Mouse (Mus musculus) kidney, adult 18-20 months (tissue): ENCODE data around the gene Pik3r2.

Source experiments
- DNase-seq: peaks from one replicate; pipeline ENCODE4 v3.0.0; 2021

Pik3r2 gene

GRCm38 (mm10) chr8:70755661-70756475 is 20.6 kb downstream of the Pik3r2 start:
- DNase-seq = no peak

GRCm38 (mm10) chr8:70754871-70755660 is 21.4 kb downstream of the Pik3r2 start:
- no peak for DNase-seq

GRCm38 (mm10) chr8:70754043-70754870 is 22.3 kb downstream of the Pik3r2 start, which contains the start of gene Rab3a:
TSS of gene Rab3a (plus strand) at chr8:70754679.
- DNase-seq = peak; percentile 94

- peak; percentile 87 for DNase-seq
Observed at GRCm38 (mm10) chr8:70753151-70753550, 23.4 kb downstream of the Pik3r2 start.

GRCm38 (mm10) chr8:70752000-70752764 is 24.3 kb downstream of the Pik3r2 start:
- peak; percentile 90 for DNase-seq

GRCm38 (mm10) chr8:70750128-70750680 is 26.3 kb downstream of the Pik3r2 start:
- DNase-seq = no peak

GRCm38 (mm10) chr8:70749097-70749674 is 27.3 kb downstream of the Pik3r2 start:
- DNase-seq = no peak

- DNase-seq = no peak
Observed at GRCm38 (mm10) chr8:70748246-70749096, 28.0 kb downstream of the Pik3r2 start.

- no peak for DNase-seq
Observed at GRCm38 (mm10) chr8:70747211-70747890, 29.2 kb downstream of the Pik3r2 start.

- no peak for DNase-seq
Observed at GRCm38 (mm10) chr8:70746676-70747075, 29.8 kb downstream of the Pik3r2 start.

GRCm38 (mm10) chr8:70745691-70746220 is 30.8 kb downstream of the Pik3r2 start:
- no peak for DNase-seq

GRCm38 (mm10) chr8:70744806-70745205 is 31.7 kb downstream of the Pik3r2 start:
- DNase-seq = peak; percentile 13

GRCm38 (mm10) chr8:70743656-70744590 is 32.6 kb downstream of the Pik3r2 start:
- peak; percentile 85 for DNase-seq

- DNase-seq = peak; percentile 33
Observed at GRCm38 (mm10) chr8:70742981-70743655, 33.4 kb downstream of the Pik3r2 start.

GRCm38 (mm10) chr8:70742176-70742575 is 34.3 kb downstream of the Pik3r2 start:
- no peak for DNase-seq

- no peak for DNase-seq
Observed at GRCm38 (mm10) chr8:70741661-70742060, 34.9 kb downstream of the Pik3r2 start.

- DNase-seq = no peak
Observed at GRCm38 (mm10) chr8:70738211-70738610, 38.3 kb downstream of the Pik3r2 start.

- no peak for DNase-seq
Observed at GRCm38 (mm10) chr8:70737705-70738104, 38.8 kb downstream of the Pik3r2 start.
